ENCODE assay signal across 10 mouse cellular contexts in genomic region chr5:4825951-4826350, GRCm38 (mm10).
A peak's percentile ranks its signal among the peaks of the same experiment; 100 is the strongest.
DNase-seq lines count a peak whose midpoint lies in the region; ATAC-seq and TF ChIP-seq lines count a peak whose summit lies in the region.
"Had no signal": no experiment of that assay in that cellular context is flagged by ENCODE, and none has a peak within 500 bp of the region (broad histone marks: within the 10 kb centered on the region; RNA-seq: fewer than 3 reads in every experiment).

No protein-coding gene starts in this region.

- H3K27ac ChIP-seq in heart, embryonic 10.5 days, result no peak overlapping the region
- H3K27ac ChIP-seq in lung, embryonic 15.5 days, result peak overlapping the region; percentile 72
- no peak overlapping the region for H3K27ac ChIP-seq in hindbrain, postnatal 0 days
- H3K27ac ChIP-seq: limb, embryonic 15.5 days had no signal

- no peak for TF ChIP-seq CTCF in hindbrain, postnatal 0 days (IDR thresholded peaks at IDR 0.05; ENCODE audit: low read depth)

- H3K9me3 ChIP-seq in heart, embryonic 10.5 days, result no peaks in the 10 kb centered on the region
- no peaks in the 10 kb centered on the region for H3K9me3 ChIP-seq in lung, embryonic 15.5 days
- H3K9me3 ChIP-seq in hindbrain, postnatal 0 days (ENCODE audit: low read length), result no peaks in the 10 kb centered on the region
- H3K9me3 ChIP-seq: limb, embryonic 15.5 days had no signal

- H3K9ac ChIP-seq in lung, embryonic 15.5 days, result no peak overlapping the region
- no peak overlapping the region for H3K9ac ChIP-seq in hindbrain, postnatal 0 days (replicated peaks; ENCODE audit: low read length)
- H3K9ac ChIP-seq: limb, embryonic 15.5 days had no signal

- H3K4me3 ChIP-seq in heart, embryonic 10.5 days, result no peak overlapping the region
- no peak overlapping the region for H3K4me3 ChIP-seq in lung, embryonic 15.5 days
- no peak overlapping the region for H3K4me3 ChIP-seq in hindbrain, postnatal 0 days (ENCODE audit: low read length)
- H3K4me3 ChIP-seq: limb, embryonic 15.5 days had no signal

- no peaks in the 10 kb centered on the region for H3K27me3 ChIP-seq in heart, embryonic 10.5 days (ENCODE audit: insufficient read depth, poor library complexity, severe bottlenecking)
- H3K27me3 ChIP-seq in lung, embryonic 15.5 days, result no peaks in the 10 kb centered on the region
- no peaks in the 10 kb centered on the region for H3K27me3 ChIP-seq in hindbrain, postnatal 0 days (ENCODE audit: insufficient read depth, low read length)
- H3K27me3 ChIP-seq: limb, embryonic 15.5 days had no signal

- H3K36me3 ChIP-seq in heart, embryonic 10.5 days, result no peaks in the 10 kb centered on the region
- no peaks in the 10 kb centered on the region for H3K36me3 ChIP-seq in lung, embryonic 15.5 days
- no peaks in the 10 kb centered on the region for H3K36me3 ChIP-seq in hindbrain, postnatal 0 days (ENCODE audit: insufficient read depth, low read length)
- H3K36me3 ChIP-seq: limb, embryonic 15.5 days had no signal

- peak; percentile 96 for ATAC-seq in lung, embryonic 15.5 days (ENCODE audit: borderline replicate concordance, extremely low read depth, low FRiP score, low TSS enrichment)
- ATAC-seq in hindbrain, postnatal 0 days, result no peak
- ATAC-seq: CD4-positive, CD25-positive, alpha-beta regulatory T cell, adult 4 months had no signal

- 75% methylated on average over 7 of the region's 7 CpGs for WGBS in heart, embryonic 10.5 days
- 37% methylated on average over 7 of the region's 7 CpGs for WGBS in lung, embryonic 15.5 days
- 59% methylated on average over 7 of the region's 7 CpGs for WGBS in hindbrain, postnatal 0 days

- H3K4me2 ChIP-seq in lung, embryonic 15.5 days, result no peak overlapping the region
- H3K4me2 ChIP-seq in hindbrain, postnatal 0 days (ENCODE audit: low read depth, low read length), result no peak overlapping the region
- H3K4me2 ChIP-seq: limb, embryonic 15.5 days had no signal

- H3K4me1 ChIP-seq in heart, embryonic 10.5 days, result 0 out of 2 replicates have a peak, but pooled peaks cover 4% of the 10 kb centered on the region
- H3K4me1 ChIP-seq in lung, embryonic 15.5 days, result peaks cover 13% of the 10 kb centered on the region; the same call in 1 of the 2 replicates
- H3K4me1 ChIP-seq in hindbrain, postnatal 0 days (ENCODE audit: insufficient read depth, low read length), result no peaks in the 10 kb centered on the region

- DNase-seq in heart, adult 11 months, result peak; percentile 92
- no peak for DNase-seq in heart, embryonic 10.5 days (ENCODE audit: low spot score)
- peak; percentile 80 for DNase-seq in adipocyte (ENCODE audit: low spot score)
- DNase-seq in kidney, adult 18-20 months, result peak; percentile 31
- DNase-seq in frontal cortex, postnatal 36 days (ENCODE audit: low spot score in 2 of 2), result no peak
- DNase-seq in gastrocnemius, postnatal 10 days, result no peak
- no peak for DNase-seq in hindbrain, postnatal 0 days (ENCODE audit: low spot score)

Comparison
In these comparisons a context has a peak if more than half of its experiments do, and no peak if none do; other contexts are left out.
1. DNase-seq: peak in heart, adult 11 months (single experiment), adipocyte (single experiment) and kidney, adult 18-20 months (single experiment); none in heart, embryonic 10.5 days (single experiment), frontal cortex, postnatal 36 days (0 of 2), gastrocnemius, postnatal 10 days (single experiment) and hindbrain, postnatal 0 days (single experiment).